Mouse (Mus musculus) limb, embryonic 10.5 days (tissue): ENCODE data around the gene Minpp1. TPM values are rescaled to one million over a fixed set of nuclear protein-coding genes. Genes with fewer than 3 reads are reported as not detected.
A peak's percentile ranks its signal among the peaks of the same experiment; 100 is the strongest.
"Not testable (repeated sequence)": the region's sequence is repeated elsewhere in the genome, so short reads cannot be mapped to it uniquely, and the experiment has no call there.

Source experiments
- DNase-seq: peaks from one replicate; pipeline ENCODE4 v3.0.0-alpha.2; 2017; ENCODE audit warnings: low spot score
- H3K27ac ChIP-seq: fragments of 300-500 bp; sonication (generic); 2 replicates; pipeline ENCODE4 v1.5.1; 2016; ENCODE audit warnings: mild to moderate bottlenecking
- H3K27me3 ChIP-seq: fragments of 300-500 bp; sonication (generic); 2 replicates; pipeline ENCODE4 v1.6.1; 2016; ENCODE audit warnings: low read depth, mild to moderate bottlenecking; ENCODE audit not compliant: poor library complexity, severe bottlenecking
- H3K36me3 ChIP-seq: fragments of 300-500 bp; sonication (generic); 2 replicates; pipeline ENCODE4 v1.6.1; 2016; ENCODE audit warnings: mild to moderate bottlenecking, moderate library complexity
- H3K4me1 ChIP-seq: fragments of 300-500 bp; sonication (generic); 2 replicates; pipeline ENCODE4 v1.6.1; 2016
- H3K4me3 ChIP-seq: fragments of 300-500 bp; sonication (generic); 2 replicates; pipeline ENCODE4 v1.5.1; 2016; ENCODE audit warnings: mild to moderate bottlenecking, moderate library complexity
- H3K9me3 ChIP-seq: fragments of 300-500 bp; sonication (generic); replicated peaks from 2 replicates; pipeline ENCODE4 v1.6.1; 2016; ENCODE audit warnings: mild to moderate bottlenecking
- WGBS: fragments of 180-500 bp; shearing (Covaris S2); methylation state at CpG from one replicate; pipeline ENCODE4 v1.1.7; 2016; 5-methylcytosine and 5-hydroxymethylcytosine counted together
- polyA plus RNA-seq: library from polyadenylated mRNA; unstranded; fragments of >200 nt; fragmentation: Nextera tagmentation; extraction: Ambion mirVana; gene quantifications from 2 replicates; pipeline ENCODE4 v1.2.1, GENCODE M21; 2016

Minpp1 gene
- polyA plus RNA-seq, 1 experiment from 2014 or later = 76.4 TPM

- WGBS = 85% methylated on average over 12 of the region's 12 CpGs
- H3K27ac ChIP-seq = no peak overlapping the region
- H3K9me3 ChIP-seq = no peaks in the 10 kb centered on the region
- no peaks in the 10 kb centered on the region for H3K4me1 ChIP-seq
- H3K27me3 ChIP-seq = no peaks in the 10 kb centered on the region
- no peak overlapping the region for H3K4me3 ChIP-seq
- no peaks in the 10 kb centered on the region for H3K36me3 ChIP-seq
- no peak for DNase-seq
These were observed 9.4 kb upstream of the Minpp1 start for GRCm38 (mm10) chr19:32476016-32476711.

- no peak for DNase-seq
- Histone ChIP-seq H3K9me3 (no peaks in the 10 kb centered on the region), H3K4me3 (no peak overlapping the region), H3K27me3 (no peaks in the 10 kb centered on the region), H3K27ac (no peak overlapping the region), H3K36me3 (no peaks in the 10 kb centered on the region), H3K4me1 (no peaks in the 10 kb centered on the region)
- 88% methylated on average over 4 of the region's 4 CpGs for WGBS
These were observed 8.9 kb upstream of the Minpp1 start for GRCm38 (mm10) chr19:32476712-32477052.

GRCm38 (mm10) chr19:32480255-32480654, 5.3 kb upstream of the Minpp1 start:
- Histone ChIP-seq H3K27ac (no peak overlapping the region), H3K36me3 (no peaks in the 10 kb centered on the region), H3K27me3 (no peaks in the 10 kb centered on the region), H3K4me3 (no peak overlapping the region), H3K4me1 (peaks cover 6% of the 10 kb centered on the region; the same call in 1 of the 2 replicates), H3K9me3 (no peaks in the 10 kb centered on the region)
- no peak for DNase-seq
- WGBS = 91% methylated on average over 5 of the region's 5 CpGs

GRCm38 (mm10) chr19:32480791-32481442, 4.7 kb upstream of the Minpp1 start:
- H3K36me3 ChIP-seq = no peaks in the 10 kb centered on the region
- H3K27me3 ChIP-seq = no peaks in the 10 kb centered on the region
- no peak for DNase-seq
- peaks cover 7% of the 10 kb centered on the region; the same call in 1 of the 2 replicates for H3K4me1 ChIP-seq
- 90% methylated on average over 8 of the region's 8 CpGs for WGBS
- no peaks in the 10 kb centered on the region for H3K9me3 ChIP-seq
- H3K27ac ChIP-seq = no peak overlapping the region
- no peak overlapping the region for H3K4me3 ChIP-seq

- Histone ChIP-seq H3K27me3 (no peaks in the 10 kb centered on the region), H3K9me3 (no peaks in the 10 kb centered on the region), H3K4me1 (peaks cover 7% of the 10 kb centered on the region; the same call in 1 of the 2 replicates), H3K36me3 (no peaks in the 10 kb centered on the region), H3K27ac (no peak overlapping the region), H3K4me3 (no peak overlapping the region)
- 51% methylated on average over 4 of the region's 4 CpGs for WGBS
- DNase-seq = no peak
These were observed 4.1 kb upstream of the Minpp1 start for GRCm38 (mm10) chr19:32481511-32481910.

GRCm38 (mm10) chr19:32484941-32485660, 468 bp upstream of the Minpp1 start:
- Histone ChIP-seq H3K36me3 (no peaks in the 10 kb centered on the region), H3K9me3 (no peaks in the 10 kb centered on the region), H3K4me3 (peak overlapping the region; percentile 77), H3K4me1 (peaks cover 19% of the 10 kb centered on the region), H3K27me3 (no peaks in the 10 kb centered on the region), H3K27ac (peak overlapping the region; percentile 91)
- 21% methylated on average over 13 of the region's 13 CpGs for WGBS
- DNase-seq = no peak

GRCm38 (mm10) chr19:32486106-32486724, 646 bp downstream of the Minpp1 start:
- not testable (repeated sequence) for H3K36me3 ChIP-seq
- DNase-seq = peak; percentile 73
- WGBS = under 1% methylated on average over 47 of the region's 47 CpGs

GRCm38 (mm10) chr19:32487595-32488255, 2.2 kb downstream of the Minpp1 start:
- Histone ChIP-seq H3K4me3 (peak overlapping the region; percentile 77), H3K36me3 (peaks cover 18% of the 10 kb centered on the region)
- WGBS = 90% methylated on average over 8 of the region's 8 CpGs

More at GRCm38 (mm10) chr19:32486106-32486724, 646 bp downstream of the Minpp1 start:
- not testable (repeated sequence) for H3K27me3 ChIP-seq, H3K9me3 ChIP-seq
- Histone ChIP-seq H3K4me3 (peak overlapping the region; percentile 77), H3K27ac (peak overlapping the region; percentile 91), H3K4me1 (peaks cover 19% of the 10 kb centered on the region)

GRCm38 (mm10) chr19:32489166-32489895, 3.8 kb downstream of the Minpp1 start:
- Histone ChIP-seq H3K9me3 (no peaks in the 10 kb centered on the region), H3K4me3 (no peak overlapping the region), H3K27me3 (no peaks in the 10 kb centered on the region), H3K4me1 (peaks cover 19% of the 10 kb centered on the region), H3K27ac (no peak overlapping the region), H3K36me3 (peaks cover 34% of the 10 kb centered on the region)
- no peak for DNase-seq
- WGBS = 89% methylated on average over 12 of the region's 12 CpGs

More at GRCm38 (mm10) chr19:32487595-32488255, 2.2 kb downstream of the Minpp1 start:
- H3K9me3 ChIP-seq = no peaks in the 10 kb centered on the region
- no peak overlapping the region for H3K27ac ChIP-seq
- peaks cover 19% of the 10 kb centered on the region for H3K4me1 ChIP-seq
- DNase-seq = no peak
- H3K27me3 ChIP-seq = no peaks in the 10 kb centered on the region

GRCm38 (mm10) chr19:32490976-32491375, 5.4 kb downstream of the Minpp1 start:
- no peak for DNase-seq
- Histone ChIP-seq H3K4me1 (peaks cover 12% of the 10 kb centered on the region), H3K36me3 (peaks cover 50% of the 10 kb centered on the region), H3K9me3 (no peaks in the 10 kb centered on the region), H3K27ac (no peak overlapping the region), H3K27me3 (no peaks in the 10 kb centered on the region), H3K4me3 (no peak overlapping the region)
- WGBS = 98% methylated on average over 2 of the region's 2 CpGs

- Histone ChIP-seq H3K36me3 (peaks cover 58% of the 10 kb centered on the region), H3K4me3 (no peak overlapping the region)
- 95% methylated on average over 3 of the region's 3 CpGs for WGBS
These were observed 6.8 kb downstream of the Minpp1 start for GRCm38 (mm10) chr19:32492339-32492738.

GRCm38 (mm10) chr19:32492981-32493380, 7.4 kb downstream of the Minpp1 start:
- no peaks in the 10 kb centered on the region for H3K27me3 ChIP-seq
- 92% methylated on average over 5 of the region's 5 CpGs for WGBS
- no peak overlapping the region for H3K4me3 ChIP-seq
- H3K36me3 ChIP-seq = peaks cover 65% of the 10 kb centered on the region
- H3K27ac ChIP-seq = no peak overlapping the region
- H3K9me3 ChIP-seq = no peaks in the 10 kb centered on the region
- no peak for DNase-seq
- no peaks in the 10 kb centered on the region for H3K4me1 ChIP-seq

More at GRCm38 (mm10) chr19:32492339-32492738, 6.8 kb downstream of the Minpp1 start:
- Histone ChIP-seq H3K4me1 (peaks cover 3% of the 10 kb centered on the region), H3K27me3 (no peaks in the 10 kb centered on the region), H3K9me3 (no peaks in the 10 kb centered on the region), H3K27ac (no peak overlapping the region)
- no peak for DNase-seq
